Mouse (Mus musculus) embryonic facial prominence, embryonic 14.5 days (tissue): ENCODE results near the gene Irs2. TPM values are rescaled to one million over a fixed set of nuclear protein-coding genes. Genes with fewer than 3 reads are reported as not detected.

ENCODE experiments used
- ATAC-seq: fragments of 200-750 bp; cut with Nextera tagmentation; 2 replicates; pipeline ENCODE4 v1.8.0; 2017; ENCODE audit warnings: low read depth, moderate number of reproducible peaks, moderate TSS enrichment
- DNase-seq: peaks from one replicate; pipeline ENCODE4 v3.0.0-alpha.2; 2015; ENCODE audit warnings: low spot score
- H3K27ac ChIP-seq: fragments of 300-500 bp; sonication (generic); replicated peaks from 2 replicates; pipeline ENCODE4 v1.5.1; 2014; ENCODE audit warnings: low read depth, mild to moderate bottlenecking, low read length, moderate library complexity
- H3K27me3 ChIP-seq: fragments of 300-500 bp; sonication (generic); replicated peaks from 2 replicates; pipeline ENCODE4 v1.6.1; 2014; ENCODE audit warnings: low read length; ENCODE audit not compliant: control insufficient read depth, insufficient read depth
- H3K36me3 ChIP-seq: fragments of 300-500 bp; sonication (generic); 2 replicates; pipeline ENCODE4 v1.6.1; 2014; ENCODE audit warnings: low read length, mixed read lengths; ENCODE audit not compliant: control insufficient read depth, insufficient read depth
- H3K4me1 ChIP-seq: fragments of 300-500 bp; sonication (generic); 2 replicates; pipeline ENCODE4 v1.6.1; 2014; ENCODE audit warnings: antibody characterized with exemption, low read length; ENCODE audit not compliant: control insufficient read depth, insufficient read depth
- H3K4me2 ChIP-seq: fragments of 300-500 bp; sonication (generic); 2 replicates; pipeline ENCODE4 v1.6.1; 2014; ENCODE audit warnings: low read depth, mild to moderate bottlenecking, low read length, moderate library complexity, mixed read lengths
- H3K4me3 ChIP-seq: fragments of 300-500 bp; sonication (generic); 2 replicates; pipeline ENCODE4 v1.5.1; 2014; ENCODE audit warnings: low read depth, mild to moderate bottlenecking, low read length
- H3K9ac ChIP-seq: fragments of 300-500 bp; sonication (generic); 2 replicates; pipeline ENCODE4 v1.6.1; 2014; ENCODE audit warnings: low read depth, mild to moderate bottlenecking, low read length, moderate library complexity, mixed read lengths
- H3K9me3 ChIP-seq: fragments of 300-500 bp; sonication (generic); 2 replicates; pipeline ENCODE4 v1.6.1; 2016; ENCODE audit warnings: low read length; ENCODE audit not compliant: control insufficient read depth
- WGBS: fragments of 180-500 bp; shearing (Covaris S2); extraction: QIAGEN DNeasy Blood & Tissue Kit; methylation state at CpG from one replicate; pipeline ENCODE4 v1.1.7; 2014; 5-methylcytosine and 5-hydroxymethylcytosine counted together
- polyA plus RNA-seq: library from polyadenylated mRNA; unstranded; fragments of >200 nt; fragmentation: Nextera tagmentation; extraction: Ambion mirVana; gene quantifications from 2 replicates; pipeline ENCODE4 v1.2.1, GENCODE M21; 2014

The Irs2 gene
- polyA plus RNA-seq, 1 experiment from 2014 or later, result 5.9 TPM

- 0 out of 2 replicates have a peak, but pooled peaks cover 20% of the 10 kb centered on the region for H3K36me3 ChIP-seq
- H3K4me1 ChIP-seq, result peaks cover 59% of the 10 kb centered on the region
- DNase-seq (no peak), ATAC-seq (no peak)
- H3K4me3 ChIP-seq, result peak overlapping the region; percentile 88
- H3K4me2 ChIP-seq, result peak overlapping the region; percentile 89
- H3K27ac ChIP-seq, result no peak overlapping the region
- no peaks in the 10 kb centered on the region for H3K9me3 ChIP-seq
- no peaks in the 10 kb centered on the region; the same call in 1 of the 2 replicates for H3K27me3 ChIP-seq
- H3K9ac ChIP-seq, result peak overlapping the region; percentile 94
- 88% methylated on average over 9 of the region's 9 CpGs for WGBS
These were observed 2.0 kb downstream of the Irs2 start for GRCm38 (mm10) chr8:11006276-11006630.

- Histone ChIP-seq H3K9me3 (no peaks in the 10 kb centered on the region), H3K27me3 (no peaks in the 10 kb centered on the region; the same call in 1 of the 2 replicates), H3K27ac (no peak overlapping the region), H3K4me1 (peaks cover 60% of the 10 kb centered on the region), H3K9ac (peak overlapping the region; percentile 94), H3K36me3 (0 out of 2 replicates have a peak, but pooled peaks cover 20% of the 10 kb centered on the region), H3K4me3 (peak overlapping the region; percentile 88), H3K4me2 (peak overlapping the region; percentile 89)
- WGBS, result 75% methylated on average over 18 of the region's 26 CpGs
- ATAC-seq, result no peak
- no peak for DNase-seq
These were observed 2.6 kb downstream of the Irs2 start for GRCm38 (mm10) chr8:11005460-11006275.

- Histone ChIP-seq H3K9ac (peak overlapping the region; percentile 94), H3K27me3 (no peaks in the 10 kb centered on the region; the same call in 1 of the 2 replicates), H3K4me3 (peak overlapping the region; percentile 88), H3K4me2 (peak overlapping the region; percentile 89), H3K9me3 (no peaks in the 10 kb centered on the region), H3K36me3 (0 out of 2 replicates have a peak, but pooled peaks cover 20% of the 10 kb centered on the region), H3K27ac (no peak overlapping the region), H3K4me1 (peaks cover 68% of the 10 kb centered on the region)
- 59% methylated on average over 22 of the region's 22 CpGs for WGBS
- ATAC-seq, result no peak
- no peak for DNase-seq
These were observed 3.3 kb downstream of the Irs2 start for GRCm38 (mm10) chr8:11004781-11005459.

GRCm38 (mm10) chr8:11003917-11004470 lies 4.3 kb downstream of the Irs2 start:
- H3K9me3 ChIP-seq, result no peaks in the 10 kb centered on the region
- peak overlapping the region; percentile 88 for H3K4me3 ChIP-seq
- peak overlapping the region; percentile 6; the same call in 1 of the 2 replicates for H3K27ac ChIP-seq
- ATAC-seq (no peak), DNase-seq (peak; percentile 14)
- WGBS, result 34% methylated on average over 7 of the region's 7 CpGs
- H3K27me3 ChIP-seq, result no peaks in the 10 kb centered on the region; the same call in 1 of the 2 replicates
- H3K9ac ChIP-seq, result peak overlapping the region; percentile 94
- peak overlapping the region; percentile 89 for H3K4me2 ChIP-seq
- H3K4me1 ChIP-seq, result peaks cover 72% of the 10 kb centered on the region
- H3K36me3 ChIP-seq, result 0 out of 2 replicates have a peak, but pooled peaks cover 20% of the 10 kb centered on the region

- H3K4me1 ChIP-seq, result peaks cover 72% of the 10 kb centered on the region
- 30% methylated on average over 6 of the region's 6 CpGs for WGBS
These were observed 5.0 kb downstream of the Irs2 start for GRCm38 (mm10) chr8:11003253-11003652.

GRCm38 (mm10) chr8:11002816-11003215 lies 5.4 kb downstream of the Irs2 start:
- Histone ChIP-seq H3K9ac (peak overlapping the region; percentile 94), H3K9me3 (no peaks in the 10 kb centered on the region), H3K27ac (0 out of 2 replicates have a peak overlapping the region, but pooled peaks have one; percentile 11), H3K4me1 (peaks cover 72% of the 10 kb centered on the region), H3K4me2 (peak overlapping the region; percentile 89), H3K27me3 (no peaks in the 10 kb centered on the region; the same call in 1 of the 2 replicates), H3K4me3 (peak overlapping the region; percentile 88), H3K36me3 (peaks cover 20% of the 10 kb centered on the region; the same call in 1 of the 2 replicates)
- WGBS, result 17% methylated on average over 6 of the region's 6 CpGs
- no peak for DNase-seq
- no peak for ATAC-seq

More at GRCm38 (mm10) chr8:11003253-11003652, 5.0 kb downstream of the Irs2 start:
- no peak for DNase-seq
- peak overlapping the region; percentile 94 for H3K9ac ChIP-seq
- H3K27me3 ChIP-seq, result no peaks in the 10 kb centered on the region; the same call in 1 of the 2 replicates
- ATAC-seq, result no peak
- H3K4me2 ChIP-seq, result peak overlapping the region; percentile 89
- 0 out of 2 replicates have a peak overlapping the region, but pooled peaks have one; percentile 23 for H3K27ac ChIP-seq
- H3K4me3 ChIP-seq, result peak overlapping the region; percentile 88
- peaks cover 20% of the 10 kb centered on the region; the same call in 1 of the 2 replicates for H3K36me3 ChIP-seq
- no peaks in the 10 kb centered on the region for H3K9me3 ChIP-seq

- peak overlapping the region; percentile 94; the same call in 1 of the 2 replicates for H3K9ac ChIP-seq
- peaks cover 65% of the 10 kb centered on the region for H3K4me1 ChIP-seq
- peak overlapping the region; percentile 89 for H3K4me2 ChIP-seq
- DNase-seq (peak; percentile 80), ATAC-seq (peak; percentile 48; the same call in 1 of the 2 replicates)
- H3K27ac ChIP-seq, result peak overlapping the region; percentile 68
- H3K27me3 ChIP-seq, result no peaks in the 10 kb centered on the region
- 4% methylated on average over 6 of the region's 6 CpGs for WGBS
- H3K36me3 ChIP-seq, result peaks cover 19% of the 10 kb centered on the region; the same call in 1 of the 2 replicates
- peak overlapping the region; percentile 88 for H3K4me3 ChIP-seq
- H3K9me3 ChIP-seq, result no peaks in the 10 kb centered on the region
These were observed 7.2 kb downstream of the Irs2 start for GRCm38 (mm10) chr8:11001062-11001549.

- Histone ChIP-seq H3K27me3 (no peaks in the 10 kb centered on the region), H3K4me1 (peaks cover 49% of the 10 kb centered on the region), H3K27ac (no peak overlapping the region), H3K4me2 (peak overlapping the region; percentile 89), H3K9ac (no peak overlapping the region), H3K36me3 (peaks cover 7% of the 10 kb centered on the region; the same call in 1 of the 2 replicates), H3K9me3 (no peaks in the 10 kb centered on the region), H3K4me3 (no peak overlapping the region)
- DNase-seq (no peak), ATAC-seq (no peak)
- WGBS, result 71% methylated on average over 4 of the region's 4 CpGs
These were observed 8.7 kb downstream of the Irs2 start for GRCm38 (mm10) chr8:10999538-10999937.
